In the genomic region with DNA sequence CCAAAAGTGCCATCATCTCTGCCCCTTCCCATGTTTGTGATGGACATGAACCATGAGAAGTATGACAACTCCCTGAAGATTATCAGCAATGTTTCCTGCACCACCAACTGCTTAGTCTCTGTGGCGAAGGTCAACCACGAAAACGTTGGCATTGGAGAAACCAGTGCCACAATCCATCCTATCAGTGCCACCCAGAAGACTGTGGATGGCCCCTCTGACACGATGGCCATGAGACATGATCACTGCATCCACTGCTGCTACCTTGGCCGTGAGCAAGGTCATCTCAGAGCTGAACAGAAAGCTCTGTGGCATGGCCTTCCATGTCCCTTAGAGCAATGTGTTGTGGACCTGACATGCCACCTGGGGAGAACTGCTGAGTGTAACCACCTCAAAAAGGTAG, we compare ENCODE assay signal across 21 mouse cellular contexts. TPM values are rescaled to one million over a fixed set of nuclear protein-coding genes. Genes with fewer than 3 reads are reported as not detected.
"Had no signal": no experiment of that assay in that cellular context is flagged by ENCODE, and none has a peak within 500 bp of the region (broad histone marks: within the 10 kb centered on the region; RNA-seq: fewer than 3 reads in every experiment).

No protein-coding gene starts in this region.

- ATAC-seq: liver, embryonic 12.5 days; liver, postnatal 0 days; lung, postnatal 0 days; midbrain, embryonic 13.5 days; midbrain, embryonic 15.5 days; midbrain, embryonic 16.5 days had no signal

- DNase-seq: left cerebral cortex, postnatal 4 days; liver; liver, embryonic 13.5 days; liver, postnatal 0 days; lung, adult 18-20 months; lung, adult 2 months; lung, embryonic 14.5 days; lung, postnatal 10 days; lung, postnatal 14 days; lung, postnatal 36 days; lung, postnatal 4 days; midbrain, embryonic 14.5 days had no signal

RNA-seq across cellular contexts. Expression of a gene that starts 43.4 kb away (rescaled TPM):
- total RNA-seq: liver, adult 2 months; megakaryocyte, adult 5-6 weeks; megakaryocyte-erythroid progenitor cell, adult 5-6 weeks; monocyte, adult 5-6 weeks had no signal
